Mouse (Mus musculus) lung, postnatal 0 days (tissue): ENCODE results near the gene Arhgap17.

ENCODE experiments used
- CTCF ChIP-seq: IDR thresholded peaks from 2 replicates; pipeline ENCODE4 v1.5.1; 2016; ENCODE audit warnings: antibody characterized with exemption, mild to moderate bottlenecking
- EP300 ChIP-seq: IDR thresholded peaks from 2 replicates; pipeline ENCODE4 v1.6.1; 2016; ENCODE audit warnings: antibody characterized with exemption, mild to moderate bottlenecking, control low read depth

DNA sequence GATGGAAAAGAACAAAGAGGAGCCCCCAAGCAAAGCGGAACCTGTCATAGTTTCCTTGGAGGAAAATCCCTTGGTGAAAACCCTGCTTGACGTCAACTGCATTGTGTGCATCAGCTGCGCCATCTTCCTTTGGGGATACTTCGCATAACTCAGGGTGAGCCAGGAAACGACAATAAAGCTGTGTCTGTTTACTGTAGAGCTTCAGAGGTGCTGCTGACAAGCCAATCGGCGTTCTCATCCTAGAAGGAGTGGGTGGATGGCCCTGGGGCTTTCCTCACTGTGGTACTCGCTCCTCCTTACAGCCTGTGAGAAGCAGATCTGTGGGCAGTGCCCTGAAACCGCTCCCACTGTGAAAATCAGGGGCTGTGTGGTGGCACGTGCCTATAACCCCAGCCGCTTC is 96.7 kb downstream of the Arhgap17 start:
- TF ChIP-seq CTCF (no peak), EP300 (no peak)
